Mouse (Mus musculus) limb, embryonic 12.5 days (tissue): ENCODE results near the gene Vmn2r105. TPM values are rescaled to one million over a fixed set of nuclear protein-coding genes. Genes with fewer than 3 reads are reported as not detected.

Source experiments
- ATAC-seq: fragments of 200-750 bp; cut with Nextera tagmentation; 2 replicates; pipeline ENCODE4 v1.8.0; 2017; ENCODE audit warnings: low read depth, moderate TSS enrichment; ENCODE audit not compliant: insufficient number of reproducible peaks, insufficient read depth, low FRiP score, low TSS enrichment
- H3K27ac ChIP-seq: fragments of 300-500 bp; sonication (generic); 2 replicates; pipeline ENCODE4 v1.5.1; 2016; ENCODE audit warnings: mild to moderate bottlenecking, moderate library complexity
- H3K27me3 ChIP-seq: fragments of 300-500 bp; sonication (generic); 2 replicates; pipeline ENCODE4 v1.6.1; 2016; ENCODE audit warnings: mild to moderate bottlenecking, moderate library complexity
- H3K36me3 ChIP-seq: fragments of 300-500 bp; sonication (generic); 2 replicates; pipeline ENCODE4 v1.6.1; 2016; ENCODE audit warnings: mild to moderate bottlenecking, moderate library complexity
- H3K4me1 ChIP-seq: fragments of 300-500 bp; sonication (generic); replicated peaks from 2 replicates; pipeline ENCODE4 v1.6.1; 2016
- H3K4me2 ChIP-seq: fragments of 300-500 bp; sonication (generic); 2 replicates; pipeline ENCODE4 v1.6.1; 2016; ENCODE audit warnings: mild to moderate bottlenecking, moderate library complexity
- H3K4me3 ChIP-seq: fragments of 300-500 bp; sonication (generic); replicated peaks from 2 replicates; pipeline ENCODE4 v1.5.1; 2016; ENCODE audit warnings: mild to moderate bottlenecking
- H3K9ac ChIP-seq: fragments of 300-500 bp; sonication (generic); replicated peaks from 2 replicates; pipeline ENCODE4 v1.6.1; 2016; ENCODE audit warnings: mild to moderate bottlenecking, moderate library complexity
- H3K9me3 ChIP-seq: fragments of 300-500 bp; sonication (generic); 2 replicates; pipeline ENCODE4 v1.6.1; 2016; ENCODE audit warnings: mild to moderate bottlenecking, moderate library complexity
- WGBS: fragments of 180-500 bp; shearing (Covaris S2); methylation state at CpG from one replicate; pipeline ENCODE4 v1.1.7; 2016; 5-methylcytosine and 5-hydroxymethylcytosine counted together
- polyA plus RNA-seq: library from polyadenylated mRNA; unstranded; fragments of >200 nt; fragmentation: Nextera tagmentation; extraction: Ambion mirVana; gene quantifications from 2 replicates; pipeline ENCODE4 v1.2.1, GENCODE M21; 2016

The Vmn2r105 gene
- polyA plus RNA-seq = not detected in 2 replicates

DNA sequence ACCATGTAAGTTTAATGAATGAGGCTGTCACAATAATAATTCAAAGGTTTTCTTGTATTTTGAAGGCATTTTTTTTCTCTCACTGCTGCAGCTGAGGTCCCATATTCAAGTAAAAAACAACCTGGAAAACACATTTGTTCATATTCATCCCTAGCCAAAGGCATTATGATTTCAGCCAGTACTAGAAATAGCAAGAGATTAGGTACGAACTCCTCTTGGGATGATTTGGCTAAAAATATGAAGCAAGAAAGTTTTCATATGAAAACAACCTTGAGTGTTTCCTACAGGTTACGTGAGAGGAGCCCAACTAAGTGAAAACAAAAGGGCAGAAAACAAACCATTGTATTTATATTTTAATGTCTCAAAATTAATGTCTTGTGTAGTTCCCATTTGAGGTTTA lies at the start of gene Vmn2r105:
Gene Vmn2r105, minus strand, starts transcription at position 101 of the 400 bp plus-strand sequence.
- no peaks in the 10 kb centered on the region for H3K27me3 ChIP-seq
- H3K4me3 ChIP-seq = no peak within 1 kb of the TSS
- H3K36me3 ChIP-seq = no peaks in the 10 kb centered on the region
- no peak for ATAC-seq
- H3K4me1 ChIP-seq = no peaks in the 10 kb centered on the region
- H3K4me2 ChIP-seq = no peak within 1 kb of the TSS
- WGBS = 71% methylated on average over 2 of the region's 2 CpGs
- no peak within 1 kb of the TSS for H3K9ac ChIP-seq
- H3K9me3 ChIP-seq = 0 out of 2 replicates have a peak, but pooled peaks cover 6% of the 10 kb centered on the region
- H3K27ac ChIP-seq = no peak within 1 kb of the TSS

DNA sequence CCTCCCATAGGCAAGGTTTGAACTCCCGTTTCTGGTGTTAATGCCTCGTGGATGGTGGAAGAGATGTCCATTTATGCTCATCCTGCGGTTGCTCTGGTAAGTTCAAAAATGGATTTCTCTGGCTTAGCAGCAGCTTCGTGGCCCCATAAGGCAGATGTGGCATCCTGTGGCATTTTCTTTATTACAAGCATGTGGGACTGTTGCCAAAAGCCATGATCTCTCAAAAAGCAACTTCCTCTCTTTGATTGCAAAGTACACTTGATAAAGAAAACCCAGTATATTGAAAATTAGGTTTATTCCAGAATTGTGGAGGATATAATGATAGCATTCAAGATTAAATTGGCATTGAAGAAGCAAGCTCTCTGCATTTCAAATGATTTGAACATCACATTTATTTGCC lies 20.7 kb upstream of the Vmn2r105 start:
- no peak overlapping the region for H3K9ac ChIP-seq
- no peak overlapping the region for H3K27ac ChIP-seq
- H3K4me1 ChIP-seq = no peaks in the 10 kb centered on the region
- no peak overlapping the region for H3K4me2 ChIP-seq
- ATAC-seq = no peak
- WGBS = 72% methylated on average over 4 of the region's 4 CpGs
- no peaks in the 10 kb centered on the region for H3K36me3 ChIP-seq
- no peak overlapping the region for H3K4me3 ChIP-seq
- H3K27me3 ChIP-seq = no peaks in the 10 kb centered on the region
- peaks cover 27% of the 10 kb centered on the region for H3K9me3 ChIP-seq

DNA sequence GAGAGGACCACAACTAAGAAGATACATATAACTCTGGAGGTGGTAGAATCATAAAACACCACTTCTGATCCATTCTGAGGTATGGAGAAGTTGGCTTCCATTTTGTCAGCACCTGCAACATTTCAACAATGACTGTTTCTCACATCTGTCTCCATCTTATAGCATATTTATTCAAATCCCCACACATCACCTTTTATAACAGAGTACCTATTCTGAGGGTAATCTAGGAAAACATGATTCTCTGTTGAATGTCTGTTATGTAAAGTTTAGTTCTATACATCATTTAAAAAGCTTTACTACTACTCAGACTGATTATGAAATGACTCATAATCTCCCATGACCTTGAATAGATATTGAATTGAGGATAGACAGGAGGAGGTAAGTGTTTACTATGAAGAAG lies 51.9 kb downstream of the Vmn2r105 start, which contains the start of gene Fpr-rs6:
Gene Fpr-rs6, minus strand, starts transcription at position 101 of the 400 bp plus-strand sequence.
- Histone ChIP-seq H3K4me1 (no peaks in the 10 kb centered on the region), H3K9ac (no peak within 1 kb of the TSS), H3K27me3 (no peaks in the 10 kb centered on the region), H3K9me3 (peaks cover 12% of the 10 kb centered on the region), H3K4me3 (no peak within 1 kb of the TSS), H3K27ac (no peak within 1 kb of the TSS), H3K4me2 (no peak within 1 kb of the TSS), H3K36me3 (no peaks in the 10 kb centered on the region)
- ATAC-seq = no peak

Other genes with a start within 250 kb of the Vmn2r105 start
- not detected in 2 replicates for gene Vmn2r104, start 186.7 kb downstream of the Vmn2r105 start, polyA plus RNA-seq
- gene Fpr-rs7, start 120.8 kb downstream of the Vmn2r105 start, polyA plus RNA-seq = not detected in 2 replicates
- gene Fpr-rs6, start 52.0 kb downstream of the Vmn2r105 start, polyA plus RNA-seq = not detected in 2 replicates
- not detected in 2 replicates for gene Vmn2r106, start 50.5 kb upstream of the Vmn2r105 start, polyA plus RNA-seq
- gene Vmn2r107, start 110.2 kb upstream of the Vmn2r105 start, polyA plus RNA-seq = not detected in 2 replicates
- not detected in 2 replicates for gene Vmn1r224, start 179.1 kb upstream of the Vmn2r105 start, polyA plus RNA-seq
- gene Vmn2r108, start 246.3 kb upstream of the Vmn2r105 start, polyA plus RNA-seq = not detected in 2 replicates